Mouse (Mus musculus): ENCODE results near the gene Ssx2ip.
A peak's percentile ranks its signal among the peaks of the same experiment; 100 is the strongest.

The Ssx2ip gene

DNA sequence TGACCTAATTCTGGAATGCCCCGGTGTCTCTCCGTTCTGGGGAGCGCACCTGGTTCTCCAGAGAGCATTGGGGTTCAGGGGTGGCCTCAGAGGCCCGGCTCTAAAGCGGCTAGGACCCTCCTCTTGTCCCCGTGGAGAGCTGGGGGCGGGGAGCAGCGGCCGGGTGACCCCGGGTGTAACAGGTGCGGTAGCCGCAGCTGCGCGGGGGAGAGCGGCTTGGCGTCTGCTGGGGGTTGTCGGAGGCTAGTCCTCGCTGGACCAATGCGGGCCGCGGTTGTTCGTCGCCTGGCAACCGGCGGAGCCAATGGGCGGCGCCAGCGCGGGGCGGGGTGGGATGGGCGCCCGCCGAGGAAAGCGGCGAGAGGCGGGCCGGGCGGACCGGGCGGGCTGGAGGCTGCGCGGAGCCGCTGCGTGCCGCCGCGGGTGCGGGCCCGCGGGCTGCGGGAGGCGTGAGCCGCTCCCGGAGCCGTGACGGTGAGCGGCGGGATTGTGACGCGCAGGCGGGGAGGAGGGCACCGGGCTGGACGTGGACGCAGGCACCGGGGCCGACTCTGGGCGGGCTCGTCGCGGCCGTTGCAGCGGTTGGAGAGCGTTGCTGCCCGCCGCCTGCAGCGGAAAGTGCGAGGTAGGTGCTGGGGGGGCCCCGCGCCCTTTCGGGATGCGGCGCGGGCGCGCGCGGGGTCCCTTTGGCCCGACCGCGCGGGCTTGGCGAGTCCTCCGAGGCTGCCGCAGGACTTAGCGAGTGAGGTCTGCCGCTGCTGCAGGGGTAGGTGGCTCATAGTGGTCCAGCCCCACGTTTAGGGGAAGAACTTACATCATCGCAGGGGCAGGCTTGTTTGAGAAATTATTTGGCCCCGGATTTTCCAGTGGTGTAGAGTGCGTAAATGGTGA is at the start of gene Ssx2ip:
TSS of gene Ssx2ip (plus strand) at position 332 of the 891 bp plus-strand sequence.
- DNase-seq (ENCODE audit: extremely low read depth, insufficient read length, low spot score): peak; percentile 89

DNA sequence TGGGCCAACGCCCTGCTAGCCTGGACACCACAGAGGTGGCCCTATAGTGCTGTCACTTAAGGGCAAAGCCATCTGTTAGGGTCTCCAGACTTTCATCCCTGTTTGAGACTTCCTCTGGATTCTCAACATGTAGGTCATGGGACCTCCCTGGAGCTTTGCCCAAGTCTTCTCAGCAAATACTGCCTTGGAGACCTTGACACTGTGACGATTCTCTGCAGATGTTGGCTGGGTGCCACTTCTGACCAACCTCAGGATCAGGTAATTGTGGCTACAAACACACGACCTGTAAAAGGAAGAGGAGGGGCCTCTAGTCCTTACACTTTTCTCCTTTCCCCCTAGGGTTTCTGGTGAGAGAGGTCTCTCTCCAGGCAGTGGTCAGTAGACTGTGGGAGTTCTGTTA is 49.3 kb upstream of the Ssx2ip start:
- DNase-seq (ENCODE audit: extremely low read depth, insufficient read length, low spot score): no peak

GRCm38 (mm10) chr3:146365471-146365870 is 39.0 kb upstream of the Ssx2ip start:
- DNase-seq (ENCODE audit: extremely low read depth, insufficient read length, low spot score): no peak

- no peak for DNase-seq (ENCODE audit: extremely low read depth, insufficient read length, low spot score)
Measured at GRCm38 (mm10) chr3:146367058-146367457, 37.4 kb upstream of the Ssx2ip start.

- no peak for DNase-seq (ENCODE audit: extremely low read depth, insufficient read length, low spot score)
Measured at GRCm38 (mm10) chr3:146370553-146371095, 33.8 kb upstream of the Ssx2ip start.

DNA sequence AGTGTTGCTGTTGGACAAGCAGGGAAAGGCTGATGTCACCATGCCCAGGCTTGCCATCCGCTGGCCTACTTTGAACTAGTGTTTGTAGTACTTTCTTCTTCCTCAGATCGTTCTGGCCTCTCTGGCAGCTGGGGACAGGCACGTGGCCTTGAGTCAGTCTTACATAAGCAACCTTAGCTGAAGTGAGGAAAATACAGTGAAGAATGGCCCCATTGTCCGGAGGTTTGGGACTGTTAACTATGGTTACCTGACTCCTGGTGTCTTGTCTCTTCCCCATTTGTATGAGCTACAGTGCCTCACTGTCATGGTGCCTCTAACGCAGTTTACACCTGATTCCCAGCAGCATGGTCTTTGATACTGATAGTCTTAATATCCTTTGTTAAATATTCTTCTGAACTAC is 33.2 kb upstream of the Ssx2ip start:
- DNase-seq (ENCODE audit: extremely low read depth, insufficient read length, low spot score): peak; percentile 42

GRCm38 (mm10) chr3:146374596-146375175 is 29.8 kb upstream of the Ssx2ip start:
- no peak for DNase-seq (ENCODE audit: extremely low read depth, insufficient read length, low spot score)

DNA sequence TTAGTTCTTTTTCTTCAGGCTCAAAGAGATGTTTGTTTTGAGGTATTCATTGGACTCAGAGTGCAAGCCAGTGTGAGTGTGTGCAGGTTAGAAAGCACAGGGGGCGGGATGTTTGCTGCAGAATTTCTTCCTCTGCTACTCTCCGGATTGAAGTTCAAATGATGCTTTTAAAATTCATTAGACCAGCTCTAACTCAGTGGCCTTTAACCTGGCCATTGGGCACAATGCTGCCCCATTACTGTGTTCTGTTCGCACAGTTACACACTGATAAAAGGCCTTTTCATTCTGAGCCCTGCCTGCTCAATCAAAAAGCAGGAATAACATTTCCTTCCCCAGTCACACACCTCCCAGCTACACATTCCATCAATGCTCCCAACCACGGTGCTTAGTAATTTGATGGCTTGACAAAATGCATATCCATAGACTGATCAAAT is 29.2 kb upstream of the Ssx2ip start:
- DNase-seq (ENCODE audit: extremely low read depth, insufficient read length, low spot score): no peak

- DNase-seq (ENCODE audit: extremely low read depth, insufficient read length, low spot score): no peak
Measured at GRCm38 (mm10) chr3:146376337-146377130, 27.9 kb upstream of the Ssx2ip start.

DNA sequence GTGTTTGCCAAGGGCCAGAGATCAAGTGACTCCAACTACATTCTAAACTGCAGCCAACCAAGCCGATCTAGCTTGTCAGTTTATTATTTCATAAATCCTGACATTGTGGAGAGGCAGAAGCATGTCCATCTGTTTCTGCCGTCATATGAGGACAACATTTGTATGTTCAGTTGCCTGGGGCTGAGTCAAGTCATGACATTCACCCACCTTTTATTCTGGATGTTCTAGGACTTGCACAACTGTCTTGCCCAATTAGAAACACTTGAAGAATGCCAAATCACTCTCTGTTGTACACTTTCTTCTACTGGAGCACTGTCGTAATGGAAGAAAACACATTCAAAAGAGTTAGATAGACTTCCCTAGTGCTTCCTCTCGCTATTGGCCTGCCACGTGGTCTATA is 27.2 kb upstream of the Ssx2ip start:
- DNase-seq (ENCODE audit: extremely low read depth, insufficient read length, low spot score): no peak

- DNase-seq (ENCODE audit: extremely low read depth, insufficient read length, low spot score): no peak
Measured at GRCm38 (mm10) chr3:146378753-146379152, 25.7 kb upstream of the Ssx2ip start.

DNA sequence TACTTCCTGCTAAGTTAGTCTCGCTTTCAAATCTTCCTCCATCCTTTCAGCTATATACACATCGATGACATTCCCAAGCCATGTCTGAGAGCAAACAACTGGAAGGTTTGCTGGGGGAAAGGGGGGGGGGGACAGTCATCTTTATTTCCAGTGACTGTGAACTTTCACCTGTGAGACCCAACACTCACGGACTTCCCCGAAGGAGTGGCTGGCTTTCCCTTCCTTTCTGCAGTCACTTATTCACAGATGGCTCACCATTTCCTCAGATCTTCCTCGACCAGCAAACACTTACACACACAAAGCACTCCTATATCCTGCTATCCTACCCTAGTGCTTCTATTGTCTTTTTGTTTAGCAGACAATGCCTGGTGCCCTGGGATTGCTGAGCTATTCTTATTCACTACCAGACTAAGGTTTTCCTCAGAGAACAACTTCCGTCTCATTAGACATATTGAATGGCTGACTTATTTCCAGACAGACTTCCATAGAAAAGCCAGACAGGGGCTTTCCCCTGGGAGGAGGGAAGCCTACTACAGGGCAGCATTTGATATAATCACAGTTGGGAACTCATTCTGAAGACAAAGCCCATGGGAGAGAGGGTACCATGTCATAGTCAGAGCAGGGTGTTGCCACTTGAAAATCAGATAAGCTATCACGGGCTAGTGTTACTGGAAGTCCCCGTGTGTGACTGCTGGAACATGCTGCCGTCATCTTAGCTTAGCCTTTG is 24.5 kb upstream of the Ssx2ip start:
- DNase-seq (ENCODE audit: extremely low read depth, insufficient read length, low spot score): no peak

GRCm38 (mm10) chr3:146380874-146381273 is 23.6 kb upstream of the Ssx2ip start:
- DNase-seq (ENCODE audit: extremely low read depth, insufficient read length, low spot score): no peak

DNA sequence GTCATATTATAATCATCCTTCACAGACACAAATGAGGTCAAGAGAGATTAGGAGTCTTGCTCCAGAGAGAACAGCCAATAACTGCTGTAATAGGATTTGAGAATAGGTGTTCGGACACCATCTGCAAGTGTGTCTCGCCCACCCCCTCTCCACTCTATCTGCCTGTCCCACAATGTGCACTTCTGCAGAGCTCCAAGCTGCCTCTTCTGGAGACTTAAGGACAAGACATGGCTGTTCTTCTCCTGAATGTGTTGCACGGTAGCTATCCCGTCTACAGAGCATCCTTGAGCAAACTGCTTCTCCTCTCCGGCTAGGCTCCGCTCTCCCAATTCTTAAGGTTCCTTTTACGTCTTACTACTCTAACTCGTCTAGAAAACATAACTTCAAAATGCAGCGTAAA is 23.0 kb upstream of the Ssx2ip start:
- DNase-seq (ENCODE audit: extremely low read depth, insufficient read length, low spot score): no peak

- DNase-seq (ENCODE audit: extremely low read depth, insufficient read length, low spot score): no peak
Measured at GRCm38 (mm10) chr3:146386800-146387199, 17.6 kb upstream of the Ssx2ip start.

DNA sequence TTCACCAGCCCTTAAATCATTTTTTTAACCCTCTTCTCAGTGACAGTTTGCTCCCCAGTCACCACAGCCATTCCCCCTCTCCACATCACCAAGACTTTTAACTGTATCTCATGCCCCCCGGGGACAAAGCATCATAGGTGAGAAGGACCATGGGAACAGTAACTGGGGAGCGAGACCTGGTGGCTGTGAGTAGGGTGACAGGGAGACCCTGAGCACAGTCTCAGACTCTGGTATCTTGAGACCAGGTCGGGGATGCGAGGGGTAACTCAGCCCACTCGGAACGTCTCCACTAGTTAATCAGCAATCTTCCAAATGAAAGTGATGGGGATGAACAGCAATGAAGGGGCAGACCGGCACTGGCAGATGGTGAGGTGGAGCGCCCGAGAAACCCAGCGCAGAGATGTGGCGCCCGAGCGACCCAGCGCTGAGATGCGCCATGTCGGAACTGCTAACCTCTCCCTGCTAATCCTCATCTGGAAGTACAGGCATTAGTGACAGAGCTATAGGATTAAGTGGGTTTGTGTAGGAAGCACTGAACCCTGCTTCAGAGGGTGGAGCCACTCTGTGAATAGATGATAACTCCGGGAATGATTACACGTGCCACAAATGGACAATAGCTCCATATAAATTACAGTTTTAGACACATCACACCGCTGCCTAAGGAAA is 11.7 kb upstream of the Ssx2ip start:
- no peak for DNase-seq (ENCODE audit: extremely low read depth, insufficient read length, low spot score)

DNA sequence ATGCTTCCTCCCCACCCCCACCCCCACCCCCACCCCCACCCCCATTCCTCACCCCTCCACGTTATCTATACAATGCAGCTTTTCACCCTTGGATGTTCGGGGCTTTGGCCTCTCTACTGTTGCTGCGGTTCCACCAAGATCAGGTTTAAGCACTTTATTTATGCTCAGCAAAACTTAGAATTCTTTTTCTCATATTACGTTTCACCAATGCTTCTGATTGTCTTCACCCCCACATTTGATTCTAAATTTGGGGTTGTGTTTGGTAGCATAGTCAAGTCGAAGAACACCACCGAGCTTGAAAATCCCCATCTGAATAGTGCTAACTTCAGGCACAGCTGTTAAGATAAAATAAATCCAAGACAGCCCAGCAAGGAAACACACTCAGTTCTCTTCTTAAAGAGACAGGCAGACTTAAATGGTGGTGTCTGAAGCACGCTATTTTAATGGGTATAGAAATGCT is 10.8 kb upstream of the Ssx2ip start:
- no peak for DNase-seq (ENCODE audit: extremely low read depth, insufficient read length, low spot score)

DNA sequence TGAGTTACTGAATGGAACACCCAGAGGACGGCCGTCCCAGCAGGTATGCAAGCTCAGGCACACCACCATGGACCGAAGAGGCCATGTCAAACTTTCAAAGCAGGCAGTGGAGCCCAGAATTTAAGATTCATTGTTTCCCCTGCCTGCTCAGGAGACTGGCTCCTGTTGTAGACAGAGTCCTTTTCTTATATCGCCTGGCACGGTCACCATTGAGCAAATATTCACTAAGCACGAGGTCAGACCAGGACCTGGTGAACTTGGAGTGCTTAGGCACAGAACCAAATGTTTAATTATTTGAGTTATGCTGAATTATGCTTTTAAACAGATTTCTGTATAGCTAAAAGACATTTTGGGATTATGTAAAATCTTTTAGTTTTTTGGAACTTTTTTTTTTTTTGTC is 8.2 kb upstream of the Ssx2ip start:
- DNase-seq (ENCODE audit: extremely low read depth, insufficient read length, low spot score): no peak

DNA sequence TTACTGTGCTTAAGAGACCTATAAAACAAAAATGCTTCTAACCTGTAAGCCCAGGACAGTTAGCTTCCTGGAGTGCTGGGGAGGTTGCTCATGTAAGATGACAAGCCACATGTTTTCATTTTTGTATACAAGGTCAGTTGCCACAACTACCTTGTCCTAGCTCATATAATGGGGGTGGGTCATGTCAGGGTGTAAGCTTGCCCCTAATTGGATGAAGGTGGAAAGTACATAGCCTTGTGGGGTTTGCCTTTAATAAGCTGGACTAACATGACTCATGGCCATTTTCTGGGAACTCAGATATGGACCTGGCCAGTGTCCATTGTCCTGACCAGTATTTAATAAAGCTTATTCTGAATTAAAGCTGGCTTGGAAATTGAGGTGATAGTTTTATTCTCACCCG is 7.5 kb upstream of the Ssx2ip start:
- no peak for DNase-seq (ENCODE audit: extremely low read depth, insufficient read length, low spot score)

- no peak for DNase-seq (ENCODE audit: extremely low read depth, insufficient read length, low spot score)
Measured at GRCm38 (mm10) chr3:146397847-146398246, 6.6 kb upstream of the Ssx2ip start.

Data from 3134 (cell line).